Mouse (Mus musculus): ENCODE measurements around the gene Nfkbie.

The Nfkbie gene

GRCm38 (mm10) chr17:45596631-45597396, 41.3 kb downstream of the Nfkbie start:
- peak; percentile 84 to 87 for DNase-seq (ENCODE audit: low spot score in 2 of 2)

- peak in 1 of 2 experiments; percentile 67 for DNase-seq (ENCODE audit: low spot score in 2 of 2)
Observed at GRCm38 (mm10) chr17:45597787-45598186, 42.3 kb downstream of the Nfkbie start.

GRCm38 (mm10) chr17:45598376-45598775, 42.9 kb downstream of the Nfkbie start:
- DNase-seq (ENCODE audit: low spot score in 2 of 2) = no peak

DNA sequence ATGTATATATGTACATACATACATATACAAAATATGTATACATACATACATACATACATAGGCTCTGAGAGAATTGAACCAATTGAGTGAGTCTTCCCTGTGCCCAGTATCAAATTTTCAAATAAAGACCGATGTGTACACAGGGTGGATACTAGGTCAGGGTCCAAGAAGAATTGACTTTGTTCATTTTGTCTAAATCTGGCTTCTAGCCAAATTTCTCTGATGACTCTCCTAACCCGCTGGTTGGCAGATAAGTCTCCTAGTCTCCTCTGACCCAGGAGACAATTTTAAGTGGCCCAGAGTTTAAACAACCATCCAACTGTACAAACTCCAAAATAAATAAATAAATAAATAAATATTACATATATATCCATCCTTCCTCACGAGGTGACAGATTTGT, 43.4 kb downstream of the Nfkbie start:
- no peak for DNase-seq (ENCODE audit: low spot score in 2 of 2)

DNA sequence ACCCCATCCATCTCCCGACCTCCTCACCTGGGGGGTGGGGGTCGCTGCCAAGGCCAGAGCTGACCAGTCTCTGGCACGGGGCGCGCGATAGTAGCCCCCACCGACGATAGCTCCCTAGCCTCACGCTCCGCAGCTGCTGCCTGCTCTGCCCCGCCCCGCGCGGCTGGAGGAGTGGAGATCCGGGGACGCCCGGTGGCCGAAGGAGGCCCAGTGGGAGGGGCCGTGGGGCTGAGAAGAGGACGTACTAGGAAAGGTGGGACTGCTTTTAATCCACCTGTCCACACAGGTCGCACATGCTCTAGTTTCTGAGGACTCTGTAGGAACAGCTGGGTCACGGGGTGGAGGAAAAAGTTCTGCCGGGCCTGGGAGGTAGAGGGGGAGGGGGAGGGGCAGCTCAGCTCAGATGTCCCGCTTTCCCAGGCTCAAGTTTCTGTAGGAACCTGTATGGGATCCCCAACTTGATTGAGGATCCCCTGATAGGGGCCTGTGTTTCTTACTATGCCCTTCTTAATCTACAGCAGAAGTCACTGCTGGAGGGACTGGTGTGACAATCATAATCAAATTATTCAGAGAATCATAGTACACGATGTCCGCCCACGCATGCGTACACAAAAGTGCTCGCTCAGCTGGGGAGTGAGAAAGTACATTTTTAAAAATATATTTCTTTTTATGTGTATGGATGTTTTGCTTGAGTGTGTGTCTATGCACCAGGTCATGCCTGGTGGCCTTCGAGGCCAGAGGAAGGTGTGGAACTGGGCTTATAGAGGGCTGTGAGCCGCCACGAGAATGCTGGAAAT, 44.1 kb downstream of the Nfkbie start, which contains the start of gene Slc29a1:
Gene Slc29a1 (minus strand): TSS at position 161 of the 797 bp plus-strand sequence.
- DNase-seq (ENCODE audit: low spot score in 2 of 2) = no peak

DNA sequence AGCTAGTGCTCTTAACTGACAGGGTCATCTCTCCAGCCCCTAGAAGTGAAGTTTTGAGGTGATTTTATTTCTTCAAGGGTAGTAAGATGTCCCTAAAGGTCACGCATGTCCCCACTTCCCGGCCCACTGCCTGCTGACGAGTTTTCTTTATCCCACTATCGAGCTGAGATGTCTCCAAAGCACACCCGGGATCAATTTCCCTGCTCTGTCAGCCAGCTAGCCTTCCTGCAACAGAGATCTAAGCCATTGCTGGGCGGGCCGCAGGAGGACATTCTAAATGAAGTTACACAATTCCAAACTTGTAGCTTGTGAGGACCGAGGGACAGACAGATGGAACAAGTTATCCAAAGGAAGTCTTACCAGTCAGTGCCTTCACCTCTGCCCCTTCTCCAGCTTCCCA, 44.8 kb downstream of the Nfkbie start:
- DNase-seq (ENCODE audit: low spot score in 2 of 2) = no peak

GRCm38 (mm10) chr17:45601325-45601724, 45.8 kb downstream of the Nfkbie start:
- no peak for DNase-seq (ENCODE audit: low spot score in 2 of 2)

- DNase-seq (ENCODE audit: low spot score in 2 of 2) = no peak
Observed at GRCm38 (mm10) chr17:45601877-45602304, 46.4 kb downstream of the Nfkbie start, which contains the start of gene Mymx. Gene Mymx (minus strand): TSS chr17:45602102.

DNA sequence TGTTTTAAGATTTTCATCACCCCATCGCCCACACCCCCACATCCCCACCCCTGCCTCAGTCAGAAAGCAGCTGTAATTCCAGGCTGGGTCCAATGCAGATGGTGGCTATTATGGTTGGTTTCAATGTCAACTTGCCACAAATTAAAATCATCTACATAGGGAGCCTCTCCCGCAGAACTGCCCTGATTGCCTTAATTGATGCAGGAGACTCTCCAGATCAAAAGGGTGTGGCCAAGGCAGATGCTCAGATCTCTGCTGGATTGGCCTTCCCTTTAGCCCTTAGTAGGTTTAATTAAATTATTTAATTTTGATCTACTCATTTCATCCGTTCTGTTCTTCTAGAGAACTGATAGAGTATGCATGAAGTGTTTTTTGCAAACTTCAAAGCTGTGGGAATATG, 47.5 kb downstream of the Nfkbie start:
- DNase-seq (ENCODE audit: low spot score in 2 of 2) = no peak

GRCm38 (mm10) chr17:45606992-45607879, 51.7 kb downstream of the Nfkbie start:
- DNase-seq (ENCODE audit: low spot score in 2 of 2) = no peak

DNA sequence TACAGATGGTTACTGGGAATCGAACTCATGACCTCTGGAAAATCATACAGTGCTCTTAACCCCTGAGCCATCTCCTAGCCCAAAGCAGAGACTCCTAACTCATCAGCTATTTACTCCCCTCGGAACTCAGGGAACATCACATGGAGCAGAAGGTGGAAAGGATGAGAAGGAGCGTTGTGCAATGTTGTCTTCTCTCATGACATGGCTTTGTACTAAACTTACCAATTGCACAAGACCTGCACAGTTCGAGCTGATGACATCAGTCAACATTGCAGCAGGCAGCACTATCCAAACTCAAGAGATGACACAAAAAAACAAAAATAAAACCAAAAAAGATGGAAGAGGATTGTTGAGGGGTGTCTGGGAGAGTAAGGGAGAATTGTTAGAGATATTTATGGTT, 52.9 kb downstream of the Nfkbie start:
- DNase-seq (ENCODE audit: low spot score in 2 of 2) = no peak

DNA sequence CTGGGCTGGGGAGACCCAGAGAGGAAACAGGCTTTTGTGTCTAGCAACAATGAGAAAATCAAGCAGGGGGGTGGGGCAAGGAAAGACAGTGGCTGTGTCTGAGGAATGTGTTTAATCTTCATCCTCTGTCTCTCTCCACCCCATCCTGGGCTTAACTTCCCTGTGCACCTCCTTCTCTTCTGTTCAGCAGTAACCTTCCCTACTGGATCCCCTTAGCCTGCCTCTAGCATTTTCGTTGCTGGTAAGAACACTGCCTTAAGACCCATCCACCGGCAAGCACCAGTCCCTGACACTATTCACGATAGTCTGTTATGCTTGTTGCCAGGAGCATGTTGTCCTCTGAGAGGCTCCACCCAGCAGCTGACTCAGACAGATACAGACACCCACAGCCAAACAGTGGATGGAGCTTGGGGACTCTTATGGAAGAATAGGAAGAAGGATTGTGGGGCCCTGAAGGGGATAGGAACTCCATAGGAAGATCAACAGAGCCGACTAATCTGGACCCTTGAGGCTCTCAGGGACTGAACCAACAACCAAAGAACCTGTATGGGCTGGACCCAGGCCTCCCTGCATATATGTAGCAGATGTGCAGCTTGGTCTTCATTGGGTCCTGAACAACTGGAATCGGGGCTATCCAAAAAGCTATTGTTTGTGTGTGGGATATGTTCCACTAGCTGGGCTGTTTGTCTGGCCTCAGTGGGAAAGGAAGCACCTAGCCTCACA, 54.8 kb downstream of the Nfkbie start:
- peak; percentile 67 to 73 for DNase-seq (ENCODE audit: low spot score in 2 of 2)

- no peak for DNase-seq (ENCODE audit: low spot score in 2 of 2)
Observed at GRCm38 (mm10) chr17:45612008-45612407, 56.5 kb downstream of the Nfkbie start.
